Mouse (Mus musculus) CH12.LX (cell line): Measurements from ENCODE around the gene Zbtb14. TPM values are rescaled to one million over a fixed set of nuclear protein-coding genes. Genes with fewer than 3 reads are reported as not detected.
A peak's percentile ranks its signal among the peaks of the same experiment; 100 is the strongest.

ENCODE experiments used
- DNase-seq: peaks from one replicate; pipeline ENCODE4 v3.0.0-alpha.2; 2013; ENCODE audit errors: extremely low read depth
- H3K27ac ChIP-seq: 2 replicates; pipeline ENCODE4 v1.5.1; 2012; ENCODE audit warnings: low read depth, mild to moderate bottlenecking, control low read depth, moderate library complexity; ENCODE audit not compliant: insufficient read depth
- H3K27me3 ChIP-seq: replicated peaks from 2 replicates; pipeline ENCODE3; 2012; ENCODE audit warnings: inconsistent platforms
- H3K36me3 ChIP-seq, 2 experiments: replicated peaks in 1 of 2; 2 replicates each; pipeline versions ENCODE3 to v1.6.1; 2012; ENCODE audit warnings: inconsistent platforms in 1 of 2, low read length in 1 of 2, mild to moderate bottlenecking in 1 of 2, mixed read lengths in 1 of 2, moderate library complexity in 1 of 2; ENCODE audit not compliant: control insufficient read depth in 1 of 2, insufficient read depth in 1 of 2
- H3K4me1 ChIP-seq, 2 experiments: 2 replicates each; pipeline ENCODE4 v1.6.1; 2012; ENCODE audit warnings: inconsistent platforms in 1 of 2, moderate library complexity in 1 of 2; ENCODE audit not compliant: insufficient read depth in 2 of 2, control insufficient read depth in 1 of 2
- H3K4me2 ChIP-seq: 2 replicates; pipeline ENCODE4 v1.6.1; 2012; ENCODE audit warnings: low read depth, mild to moderate bottlenecking, control low read depth; ENCODE audit not compliant: poor library complexity, insufficient read depth, severe bottlenecking
- H3K4me3 ChIP-seq, 3 experiments: fragments of 150-350 bp in 1 of 3; sonication (generic) in 1 of 3; replicated peaks in 1 of 3; 2 replicates each; pipeline versions ENCODE3 to v1.5.1; 2011 to 2012; ENCODE audit warnings: low read depth in 2 of 3, low read length in 2 of 3, mild to moderate bottlenecking in 2 of 3, moderate library complexity in 2 of 3, control low read depth in 1 of 3, improper control_type of control experiment in 1 of 3, inconsistent platforms in 1 of 3, mixed read lengths in 1 of 3; ENCODE audit not compliant: poor library complexity in 1 of 3
- H3K79me2 ChIP-seq: replicated peaks from 2 replicates; pipeline ENCODE4 v1.6.1; 2012; ENCODE audit warnings: mild to moderate bottlenecking, moderate library complexity; ENCODE audit not compliant: control insufficient read depth, poor library complexity, insufficient read depth, severe bottlenecking; ENCODE audit errors: extremely low read depth
- H3K9ac ChIP-seq: 2 replicates; pipeline ENCODE4 v1.6.1; 2012; ENCODE audit warnings: low read depth, mild to moderate bottlenecking, control low read depth, moderate library complexity; ENCODE audit not compliant: insufficient read depth
- H3K9me3 ChIP-seq: replicated peaks from 2 replicates; pipeline ENCODE3; 2012; ENCODE audit warnings: low read length, inconsistent platforms, mixed read lengths
- BHLHE40 ChIP-seq: IDR thresholded peaks from 2 replicates; pipeline ENCODE4 v1.6.1; 2011; ENCODE audit warnings: mild to moderate bottlenecking, low read depth, low read length, improper control_type of control experiment
- CHD2 ChIP-seq: IDR thresholded peaks from 2 replicates; pipeline ENCODE4 v1.6.1; 2011; ENCODE audit warnings: low read length, improper control_type of control experiment
- CTCF ChIP-seq, 2 experiments: IDR thresholded peaks in 1 of 2; conservative IDR thresholded peaks in 1 of 2; 2 replicates each; pipeline ENCODE4 v1.5.1; 2011 to 2012; ENCODE audit warnings: low read depth in 2 of 2, low read length in 2 of 2, improper control_type of control experiment in 1 of 2, inconsistent platforms in 1 of 2, mild to moderate bottlenecking in 1 of 2, moderate library complexity in 1 of 2
- EP300 ChIP-seq: IDR thresholded peaks from 2 replicates; pipeline ENCODE4 v1.6.1; 2011; ENCODE audit warnings: low read length, improper control_type of control experiment
- ETS1 ChIP-seq: conservative IDR thresholded peaks from 2 replicates; pipeline ENCODE4 v1.6.1; 2012; ENCODE audit warnings: low read depth, mild to moderate bottlenecking, inconsistent platforms, low read length, improper control_type of control experiment, moderate library complexity
- GABPA ChIP-seq: IDR thresholded peaks from 2 replicates; pipeline ENCODE4 v1.6.1; 2012; ENCODE audit warnings: low read depth, low read length, improper control_type of control experiment, inconsistent platforms; ENCODE audit not compliant: insufficient replicate concordance
- IRF4 ChIP-seq: IDR thresholded peaks from 2 replicates; pipeline ENCODE4 v1.6.1; 2014; ENCODE audit warnings: low read depth, mild to moderate bottlenecking, inconsistent platforms, low read length, improper control_type of control experiment
- JUND ChIP-seq: conservative IDR thresholded peaks from 2 replicates; pipeline ENCODE4 v1.6.1; 2011; ENCODE audit warnings: low read depth, low read length, improper control_type of control experiment
- KAT2A ChIP-seq: IDR thresholded peaks from 2 replicates; pipeline ENCODE4 v1.6.1; 2012; ENCODE audit warnings: low read length, improper control_type of control experiment, inconsistent platforms; ENCODE audit not compliant: insufficient replicate concordance
- MAFK ChIP-seq: IDR thresholded peaks from 2 replicates; pipeline ENCODE4 v1.6.1; 2011; ENCODE audit warnings: low read length, improper control_type of control experiment; ENCODE audit not compliant: insufficient replicate concordance
- MAX ChIP-seq: IDR thresholded peaks from 2 replicates; pipeline ENCODE4 v1.6.1; 2011; ENCODE audit warnings: low read length, improper control_type of control experiment
- MAZ ChIP-seq: IDR thresholded peaks from 2 replicates; pipeline ENCODE4 v1.6.1; 2012; ENCODE audit warnings: low read depth, mild to moderate bottlenecking, inconsistent platforms, low read length, improper control_type of control experiment, moderate library complexity
- MEF2A ChIP-seq: IDR thresholded peaks from 2 replicates; pipeline ENCODE4 v1.6.1; 2014; ENCODE audit warnings: low read depth, mild to moderate bottlenecking, inconsistent platforms, low read length, improper control_type of control experiment, borderline replicate concordance
- MYC ChIP-seq: IDR thresholded peaks from 2 replicates; pipeline ENCODE4 v1.6.1; 2011; ENCODE audit warnings: low read depth, mild to moderate bottlenecking, improper control_type of control experiment, low read length
- NELFE ChIP-seq: IDR thresholded peaks from 2 replicates; pipeline ENCODE4 v1.6.1; 2011; ENCODE audit warnings: low read depth, low read length, improper control_type of control experiment
- NRF1 ChIP-seq: IDR thresholded peaks from 2 replicates; pipeline ENCODE4 v1.6.1; 2014; ENCODE audit warnings: low read depth, mild to moderate bottlenecking, inconsistent platforms, low read length, improper control_type of control experiment, moderate library complexity
- POLR2AphosphoS2 ChIP-seq: IDR thresholded peaks from 2 replicates; pipeline ENCODE4 v1.6.1; 2011; ENCODE audit warnings: low read depth, low read length, improper control_type of control experiment
- RAD21 ChIP-seq: IDR thresholded peaks from 2 replicates; pipeline ENCODE4 v1.6.1; 2011; ENCODE audit warnings: low read depth, mild to moderate bottlenecking, low read length, improper control_type of control experiment, moderate library complexity
- RCOR1 ChIP-seq: conservative IDR thresholded peaks from 2 replicates; pipeline ENCODE4 v1.6.1; 2012; ENCODE audit warnings: low read depth, mild to moderate bottlenecking, inconsistent platforms, low read length, improper control_type of control experiment
- SIN3A ChIP-seq: IDR thresholded peaks from 2 replicates; pipeline ENCODE4 v1.6.1; 2012; ENCODE audit warnings: low read length, improper control_type of control experiment, inconsistent platforms
- SMC3 ChIP-seq: IDR thresholded peaks from 2 replicates; pipeline ENCODE4 v1.6.1; 2011; ENCODE audit warnings: low read depth, low read length, improper control_type of control experiment
- UBTF ChIP-seq: IDR thresholded peaks from 2 replicates; pipeline ENCODE4 v1.6.1; 2012; ENCODE audit warnings: low read depth, mild to moderate bottlenecking, inconsistent platforms, low read length, improper control_type of control experiment, moderate library complexity
- USF1 ChIP-seq: IDR thresholded peaks from 2 replicates; pipeline ENCODE4 v1.6.1; 2014; ENCODE audit warnings: low read depth, mild to moderate bottlenecking, inconsistent platforms, low read length, improper control_type of control experiment
- USF2 ChIP-seq: conservative IDR thresholded peaks from 2 replicates; pipeline ENCODE4 v1.6.1; 2011; ENCODE audit warnings: low read depth, low read length, improper control_type of control experiment
- ZC3H11A ChIP-seq: IDR thresholded peaks from 2 replicates; pipeline ENCODE4 v1.6.1; 2012; ENCODE audit warnings: low read depth, mild to moderate bottlenecking, inconsistent platforms, low read length, improper control_type of control experiment
- ZKSCAN1 ChIP-seq: IDR thresholded peaks from 2 replicates; pipeline ENCODE4 v1.6.1; 2012; ENCODE audit warnings: low read depth, inconsistent platforms, low read length, improper control_type of control experiment, borderline replicate concordance
- ZNF384 ChIP-seq: IDR thresholded peaks from 2 replicates; pipeline ENCODE4 v1.6.1; 2012; ENCODE audit warnings: low read depth, low read length, improper control_type of control experiment, inconsistent platforms
- dilution Hi-C: fragments of 300-500 bp; cut with MboI; formaldehyde crosslinking; loops from 2 replicates; pipeline ENCODE4 v1.14.3; 2020; ENCODE audit warnings: low sequenced_read_pairs; ENCODE audit not compliant: extremely low pct_unique_long_range_greater_than_20kb, extremely low pct_ligation_motif_present
- in situ Hi-C: fragments of 300-500 bp; cut with MboI; formaldehyde crosslinking; loops from 3 replicates; pipeline ENCODE4 v1.14.3; 2019; ENCODE audit warnings: low sequenced_read_pairs, low pct_ligation_motif_present, low pct_unique_long_range_greater_than_20kb, mixed read lengths
- polyA plus RNA-seq: library from polyadenylated mRNA; unstranded; fragments of >175 nt; gene quantifications from 2 replicates; pipeline ENCODE4 v1.2.1, GENCODE M21; 2012; ENCODE audit warnings: low read depth; ENCODE audit not compliant: insufficient read length
- total RNA-seq, 2 experiments: library from RNA; depleted of rRNA; stranded (reverse); fragments of 300-350 nt in 1 of 2; fragments of >200 nt in 1 of 2; gene quantifications; 2 replicates each; pipeline ENCODE4 v1.2.3; 2012 to 2014

Gene Zbtb14
- total and polyA plus RNA-seq, 3 experiments, result 6.9 to 9.4 (median 8.8) TPM

DNA sequence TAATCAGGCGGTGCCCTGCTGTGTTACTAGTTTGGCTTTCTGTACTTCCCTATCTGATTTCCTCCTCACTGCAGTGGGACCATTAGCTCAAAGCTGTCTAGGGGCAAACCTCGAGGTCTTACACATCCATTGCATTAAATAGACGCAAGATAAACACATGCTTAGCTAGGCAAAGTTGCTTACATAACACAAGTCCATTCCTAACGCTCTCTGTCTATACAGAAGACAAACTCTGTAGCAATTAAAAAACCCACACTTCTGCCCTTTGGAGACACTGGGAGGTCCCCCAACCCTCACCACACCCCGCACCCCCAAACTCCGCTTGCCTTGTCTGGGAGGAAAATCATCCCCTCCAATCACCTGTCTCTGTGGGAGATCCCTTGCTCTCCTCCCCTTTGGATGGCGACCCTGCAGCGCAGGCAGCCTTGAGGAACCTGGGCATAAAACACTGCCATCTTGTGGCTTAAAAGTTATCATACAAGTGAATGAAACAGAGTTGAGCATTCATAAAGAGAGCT lies 33.8 kb upstream of the Zbtb14 start:
- no peak for TF ChIP-seq NELFE
- TF ChIP-seq NRF1, result no peak
- TF ChIP-seq CHD2, result no peak
- no peak for TF ChIP-seq MAX
- TF ChIP-seq IRF4, result no peak
- no peak for TF ChIP-seq GABPA
- no peak for TF ChIP-seq ZNF384
- no peak for TF ChIP-seq RCOR1
- no peak for TF ChIP-seq MEF2A
- TF ChIP-seq POLR2AphosphoS2, result no peak
- TF ChIP-seq ZC3H11A, result no peak
- TF ChIP-seq CTCF (conservative IDR thresholded peaks at IDR 0.05 in 1 of 2, IDR thresholded peaks at IDR 0.05 in 1 of 2; ENCODE audit: low read depth in 2 of 2, low read length in 2 of 2), result peak in 1 of 2 experiments; percentile 40; a peak in 2 of 4 replicates
- TF ChIP-seq KAT2A, result no peak
- TF ChIP-seq SMC3, result peak; percentile 25
- TF ChIP-seq BHLHE40, result no peak
- no peak for TF ChIP-seq USF1
- no peak for TF ChIP-seq ETS1
- TF ChIP-seq EP300, result no peak
- no peak for TF ChIP-seq ZKSCAN1
- no peak for TF ChIP-seq USF2
- TF ChIP-seq JUND, result no peak
- TF ChIP-seq RAD21, result peak; percentile 17
- Histone ChIP-seq H3K36me3 (no peaks in the 10 kb centered on the region), H3K79me2 (no peaks in the 10 kb centered on the region), H3K4me1 (no peaks in the 10 kb centered on the region), H3K27me3 (no peaks in the 10 kb centered on the region), H3K4me3 (no peak overlapping the region), H3K9me3 (peaks cover 5% of the 10 kb centered on the region), H3K9ac (no peak overlapping the region), H3K27ac (no peak overlapping the region), H3K4me2 (no peak overlapping the region)
- in situ Hi-C loops, result no loop called here
- dilution Hi-C loops, result no loop called here
- DNase-seq, result peak; percentile 24

DNA sequence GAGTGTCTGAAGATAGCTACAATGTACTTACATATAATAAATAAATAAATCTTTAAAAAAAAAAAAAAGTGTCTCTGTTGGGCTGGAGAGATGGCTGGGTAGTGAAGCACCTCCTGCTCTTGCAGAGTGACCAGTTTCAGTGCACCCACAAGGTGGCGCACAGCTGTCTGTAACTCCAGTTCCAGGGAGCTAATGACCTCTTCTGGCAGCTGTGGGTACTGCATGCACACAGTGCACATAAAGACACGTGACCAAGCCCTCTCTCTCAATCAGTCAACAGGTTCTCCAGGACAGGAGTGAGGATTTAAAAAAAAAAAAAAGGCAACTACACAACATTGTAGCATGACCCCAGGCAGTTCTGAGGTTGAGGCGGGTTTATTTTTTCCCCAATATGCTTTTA lies 17.8 kb upstream of the Zbtb14 start:
- no peaks in the 10 kb centered on the region for H3K79me2 ChIP-seq
- H3K27me3 ChIP-seq, result no peaks in the 10 kb centered on the region
- TF ChIP-seq MEF2A (no peak), SMC3 (peak; percentile 44), USF1 (peak; percentile 15; the same call in 1 of the 2 replicates), MYC (no peak), ETS1 (no peak), USF2 (0 out of 2 replicates have a peak, but pooled peaks have one; percentile 22), NRF1 (no peak), NELFE (0 out of 2 replicates have a peak, but pooled peaks have one; percentile 16), RAD21 (peak; percentile 30), MAZ (no peak), CTCF (conservative IDR thresholded peaks at IDR 0.05 in 1 of 2, IDR thresholded peaks at IDR 0.05 in 1 of 2; ENCODE audit: low read depth in 2 of 2, low read length in 2 of 2) (peak; percentile 21 to 95; a peak in 3 of 4 replicates), UBTF (no peak), SIN3A (no peak), MAFK (no peak)
- H3K4me1 ChIP-seq, result no peaks in the 10 kb centered on the region
- H3K9me3 ChIP-seq, result peaks cover 4% of the 10 kb centered on the region
- in situ Hi-C loops, result no loop called here
- H3K27ac ChIP-seq, result no peak overlapping the region
- H3K9ac ChIP-seq, result no peak overlapping the region
- dilution Hi-C loops, result no loop called here
- DNase-seq, result peak; percentile 71
- no peak overlapping the region for H3K4me3 ChIP-seq
- no peak overlapping the region for H3K4me2 ChIP-seq
- no peaks in the 10 kb centered on the region for H3K36me3 ChIP-seq
